Mouse (Mus musculus) forebrain, postnatal 0 days (tissue): ENCODE measurements around the gene Cdh13. TPM values are rescaled to one million over a fixed set of nuclear protein-coding genes. Genes with fewer than 3 reads are reported as not detected.

ENCODE experiments used
- ATAC-seq: fragments of 200-750 bp; cut with Nextera tagmentation; 2 replicates; pipeline ENCODE4 v1.8.0; 2017; ENCODE audit warnings: mild to moderate bottlenecking, moderate library complexity
- DNase-seq: peaks from one replicate; pipeline ENCODE4 v3.0.0-alpha.2; 2015
- H3K27ac ChIP-seq: fragments of 300-500 bp; sonication (generic); 2 replicates; pipeline ENCODE4 v1.5.1; 2014; ENCODE audit warnings: low read depth, mild to moderate bottlenecking, antibody characterized with exemption, low read length, moderate library complexity, mixed read lengths
- H3K27me3 ChIP-seq: fragments of 300-500 bp; sonication (generic); 2 replicates; pipeline ENCODE4 v1.6.1; 2014; ENCODE audit warnings: mild to moderate bottlenecking, low read length, mixed read lengths; ENCODE audit not compliant: insufficient read depth
- H3K36me3 ChIP-seq: fragments of 300-500 bp; sonication (generic); 2 replicates; pipeline ENCODE4 v1.6.1; 2014; ENCODE audit warnings: mild to moderate bottlenecking, moderate library complexity; ENCODE audit not compliant: insufficient read depth
- H3K4me1 ChIP-seq: fragments of 300-500 bp; sonication (generic); 2 replicates; pipeline ENCODE4 v1.6.1; 2014; ENCODE audit warnings: antibody characterized with exemption; ENCODE audit not compliant: insufficient read depth
- H3K4me2 ChIP-seq: fragments of 300-500 bp; sonication (generic); 2 replicates; pipeline ENCODE4 v1.6.1; 2014; ENCODE audit warnings: low read depth, mild to moderate bottlenecking, moderate library complexity
- H3K4me3 ChIP-seq: fragments of 300-500 bp; sonication (generic); 2 replicates; pipeline ENCODE4 v1.5.1; 2014; ENCODE audit warnings: low read depth, low read length, mixed read lengths
- H3K9ac ChIP-seq: fragments of 300-500 bp; sonication (generic); 2 replicates; pipeline ENCODE4 v1.6.1; 2014; ENCODE audit warnings: mild to moderate bottlenecking
- H3K9me3 ChIP-seq: fragments of 300-500 bp; sonication (generic); 2 replicates; pipeline ENCODE4 v1.6.1; 2016; ENCODE audit warnings: low read length
- CTCF ChIP-seq: sonication (generic); IDR thresholded peaks from 2 replicates; pipeline ENCODE4 v1.5.1; 2016; ENCODE audit warnings: antibody characterized with exemption, control low read depth, low read depth
- WGBS: fragments of 180-500 bp; shearing (Covaris S2); extraction: QIAGEN DNeasy Blood & Tissue Kit; methylation state at CpG from one replicate; pipeline ENCODE4 v1.1.7; 2014; 5-methylcytosine and 5-hydroxymethylcytosine counted together
- polyA plus RNA-seq: library from polyadenylated mRNA; unstranded; fragments of >200 nt; fragmentation: Nextera tagmentation; extraction: Ambion mirVana; gene quantifications from 2 replicates; pipeline ENCODE4 v1.2.1, GENCODE M21; 2015
- total RNA-seq: library from RNA; depleted of rRNA; stranded (reverse); fragments of >200 nt; gene quantifications from 2 replicates; pipeline ENCODE4 v1.2.3, GENCODE M21; 2014; rRNA removed

Cdh13 gene
- total RNA-seq (119 and 127 TPM in 2 replicates), polyA plus RNA-seq (154 TPM in 2 replicates)

GRCm38 (mm10) chr8:118283600-118284111 lies at the start of gene Cdh13:
Gene Cdh13, plus strand, starts transcription at chr8:118283733.
- H3K27me3 ChIP-seq: no peaks in the 10 kb centered on the region
- ATAC-seq (peak; percentile 69), DNase-seq (peak; percentile 90)
- H3K9me3 ChIP-seq: no peaks in the 10 kb centered on the region
- H3K4me2 ChIP-seq: peak within 1 kb of the TSS; percentile 84
- WGBS: under 1% methylated on average over 33 of the region's 33 CpGs
- TF ChIP-seq CTCF: peak; percentile 23
- peaks cover 19% of the 10 kb centered on the region; the same call in 1 of the 2 replicates for H3K4me1 ChIP-seq
- H3K27ac ChIP-seq: peak within 1 kb of the TSS; percentile 77
- H3K4me3 ChIP-seq: peak within 1 kb of the TSS; percentile 59
- peak within 1 kb of the TSS; percentile 76 for H3K9ac ChIP-seq
- H3K36me3 ChIP-seq: no peaks in the 10 kb centered on the region

- no peak for TF ChIP-seq CTCF
- Histone ChIP-seq H3K36me3 (no peaks in the 10 kb centered on the region), H3K4me3 (no peak overlapping the region), H3K27ac (no peak overlapping the region), H3K4me1 (no peaks in the 10 kb centered on the region), H3K27me3 (no peaks in the 10 kb centered on the region), H3K9ac (no peak overlapping the region), H3K9me3 (no peaks in the 10 kb centered on the region), H3K4me2 (no peak overlapping the region)
- ATAC-seq (no peak), DNase-seq (no peak)
- 95% methylated on average over 7 of the region's 7 CpGs for WGBS
Observed at GRCm38 (mm10) chr8:118235626-118236025, 47.9 kb upstream of the Cdh13 start.

GRCm38 (mm10) chr8:118237150-118237620 lies 46.3 kb upstream of the Cdh13 start:
- Histone ChIP-seq H3K4me2 (no peak overlapping the region), H3K9ac (no peak overlapping the region), H3K4me3 (no peak overlapping the region), H3K4me1 (no peaks in the 10 kb centered on the region), H3K36me3 (no peaks in the 10 kb centered on the region), H3K9me3 (no peaks in the 10 kb centered on the region), H3K27ac (no peak overlapping the region), H3K27me3 (no peaks in the 10 kb centered on the region)
- peak; percentile 56 for TF ChIP-seq CTCF
- DNase-seq: peak; percentile 76
- WGBS: 59% methylated on average over 11 of the region's 11 CpGs
- peak; percentile 79 for ATAC-seq

GRCm38 (mm10) chr8:118238156-118238555 lies 45.4 kb upstream of the Cdh13 start:
- Histone ChIP-seq H3K27ac (no peak overlapping the region), H3K4me3 (no peak overlapping the region), H3K9me3 (no peaks in the 10 kb centered on the region), H3K36me3 (no peaks in the 10 kb centered on the region), H3K4me1 (no peaks in the 10 kb centered on the region), H3K27me3 (no peaks in the 10 kb centered on the region), H3K9ac (no peak overlapping the region), H3K4me2 (no peak overlapping the region)
- WGBS: 77% methylated on average over 5 of the region's 5 CpGs
- ATAC-seq: no peak
- DNase-seq: peak; percentile 14
- TF ChIP-seq CTCF: no peak

GRCm38 (mm10) chr8:118239186-118239585 lies 44.3 kb upstream of the Cdh13 start:
- Histone ChIP-seq H3K27me3 (no peaks in the 10 kb centered on the region), H3K36me3 (no peaks in the 10 kb centered on the region), H3K4me3 (no peak overlapping the region), H3K4me2 (no peak overlapping the region), H3K27ac (no peak overlapping the region), H3K4me1 (no peaks in the 10 kb centered on the region), H3K9me3 (no peaks in the 10 kb centered on the region), H3K9ac (no peak overlapping the region)
- no peak for TF ChIP-seq CTCF
- no peak for DNase-seq
- 71% methylated on average over 1 of the region's 1 CpGs for WGBS
- ATAC-seq: no peak

- no peak overlapping the region for H3K4me3 ChIP-seq
- WGBS: 74% methylated on average over 5 of the region's 5 CpGs
- H3K9me3 ChIP-seq: no peaks in the 10 kb centered on the region
- no peaks in the 10 kb centered on the region for H3K27me3 ChIP-seq
- ATAC-seq (no peak), DNase-seq (no peak)
- H3K9ac ChIP-seq: no peak overlapping the region
- H3K4me1 ChIP-seq: no peaks in the 10 kb centered on the region
- TF ChIP-seq CTCF: no peak
- no peaks in the 10 kb centered on the region for H3K36me3 ChIP-seq
- H3K27ac ChIP-seq: no peak overlapping the region
- no peak overlapping the region for H3K4me2 ChIP-seq
Observed at GRCm38 (mm10) chr8:118249319-118249718, 34.2 kb upstream of the Cdh13 start.

- no peak overlapping the region for H3K4me2 ChIP-seq
- WGBS: 91% methylated on average over 7 of the region's 7 CpGs
- H3K36me3 ChIP-seq: no peaks in the 10 kb centered on the region
- no peak overlapping the region for H3K9ac ChIP-seq
- H3K27ac ChIP-seq: no peak overlapping the region
- DNase-seq: no peak
- no peaks in the 10 kb centered on the region for H3K27me3 ChIP-seq
- TF ChIP-seq CTCF: no peak
- no peak overlapping the region for H3K4me3 ChIP-seq
- no peaks in the 10 kb centered on the region for H3K4me1 ChIP-seq
- no peak for ATAC-seq
- no peaks in the 10 kb centered on the region for H3K9me3 ChIP-seq
Observed at GRCm38 (mm10) chr8:118249923-118250322, 33.6 kb upstream of the Cdh13 start.
